Mouse (Mus musculus): ENCODE data around the gene Pla2g10.
"Not testable (repeated sequence)": the region's sequence is repeated elsewhere in the genome, so short reads cannot be mapped to it uniquely, and the experiment has no call there.

The Pla2g10 gene

GRCm38 (mm10) chr16:13730285-13731255 is at the start of gene Pla2g10:
Gene Pla2g10, minus strand, starts transcription at chr16:13730983.
- DNase-seq: peak; percentile 29

GRCm38 (mm10) chr16:13774651-13775050 is 43.9 kb upstream of the Pla2g10 start:
- not testable (repeated sequence) for DNase-seq

GRCm38 (mm10) chr16:13774011-13774410 is 43.2 kb upstream of the Pla2g10 start:
- not testable (repeated sequence) for DNase-seq

- DNase-seq: not testable (repeated sequence)
Observed at GRCm38 (mm10) chr16:13772051-13772450, 41.3 kb upstream of the Pla2g10 start.

- DNase-seq: not testable (repeated sequence)
Observed at GRCm38 (mm10) chr16:13771603-13772002, 40.8 kb upstream of the Pla2g10 start.

- no peak for DNase-seq
Observed at GRCm38 (mm10) chr16:13766367-13766766, 35.6 kb upstream of the Pla2g10 start.

- no peak for DNase-seq
Observed at GRCm38 (mm10) chr16:13764519-13764918, 33.7 kb upstream of the Pla2g10 start.

- not testable (repeated sequence) for DNase-seq
Observed at GRCm38 (mm10) chr16:13762807-13763206, 32.0 kb upstream of the Pla2g10 start.

GRCm38 (mm10) chr16:13757823-13758222 is 27.0 kb upstream of the Pla2g10 start:
- no peak for DNase-seq

GRCm38 (mm10) chr16:13754400-13755190 is 23.8 kb upstream of the Pla2g10 start:
- DNase-seq: peak; percentile 97

GRCm38 (mm10) chr16:13753986-13754385 is 23.2 kb upstream of the Pla2g10 start:
- DNase-seq: no peak

- DNase-seq: no peak
Observed at GRCm38 (mm10) chr16:13750626-13751025, 19.8 kb upstream of the Pla2g10 start.

- DNase-seq: no peak
Observed at GRCm38 (mm10) chr16:13749981-13750380, 19.2 kb upstream of the Pla2g10 start.

- DNase-seq: no peak
Observed at GRCm38 (mm10) chr16:13749306-13749705, 18.5 kb upstream of the Pla2g10 start.

GRCm38 (mm10) chr16:13748813-13749212 is 18.0 kb upstream of the Pla2g10 start:
- not testable (repeated sequence) for DNase-seq

GRCm38 (mm10) chr16:13748124-13748523 is 17.3 kb upstream of the Pla2g10 start:
- no peak for DNase-seq

GRCm38 (mm10) chr16:13747708-13748107 is 16.9 kb upstream of the Pla2g10 start:
- no peak for DNase-seq

- no peak for DNase-seq
Observed at GRCm38 (mm10) chr16:13740844-13741243, 10.1 kb upstream of the Pla2g10 start.

GRCm38 (mm10) chr16:13739044-13739443 is 8.3 kb upstream of the Pla2g10 start:
- not testable (repeated sequence) for DNase-seq

GRCm38 (mm10) chr16:13735977-13736376 is 5.2 kb upstream of the Pla2g10 start:
- no peak for DNase-seq

GRCm38 (mm10) chr16:13733518-13734137 is 2.8 kb upstream of the Pla2g10 start:
- DNase-seq: peak; percentile 74

GRCm38 (mm10) chr16:13732786-13733185 is 2.0 kb upstream of the Pla2g10 start:
- no peak for DNase-seq

GRCm38 (mm10) chr16:13729428-13729827 is 1.4 kb downstream of the Pla2g10 start:
- DNase-seq: no peak
